Mouse (Mus musculus) adrenal gland, postnatal 25 days (tissue): ENCODE measurements around the gene Rpl37. TPM values are rescaled to one million over a fixed set of nuclear protein-coding genes. Genes with fewer than 3 reads are reported as not detected.

ENCODE experiments used
- DNase-seq: peaks from one replicate; pipeline ENCODE4 v3.0.0; 2021; ENCODE audit warnings: mixed read lengths
- total RNA-seq: library from RNA; stranded (reverse); gene quantifications from 2 replicates; pipeline ENCODE4 v1.2.3, GENCODE M21; 2021

The Rpl37 gene
- total RNA-seq, 1 experiment from 2014 or later: 420 TPM

DNA sequence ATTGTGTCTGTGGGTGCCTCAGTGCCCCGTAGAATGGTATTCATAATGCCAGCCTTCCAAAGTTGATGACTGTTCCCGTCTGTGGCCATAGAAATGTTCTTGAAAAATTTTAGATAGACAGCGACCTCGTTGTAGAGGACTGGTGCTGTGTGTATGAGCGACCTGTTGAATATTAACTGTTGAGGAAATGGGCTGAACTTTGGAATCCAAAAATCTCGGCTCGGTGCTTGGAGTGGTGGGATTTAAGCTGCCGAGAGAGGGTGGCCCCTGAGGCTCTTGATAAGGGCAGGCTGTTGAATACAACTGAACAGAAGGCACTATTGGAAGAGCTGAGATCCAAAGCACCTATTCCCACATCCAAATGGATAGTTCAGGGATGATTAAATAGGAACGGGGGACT, 38.2 kb downstream of the Rpl37 start:
- DNase-seq: no peak

DNA sequence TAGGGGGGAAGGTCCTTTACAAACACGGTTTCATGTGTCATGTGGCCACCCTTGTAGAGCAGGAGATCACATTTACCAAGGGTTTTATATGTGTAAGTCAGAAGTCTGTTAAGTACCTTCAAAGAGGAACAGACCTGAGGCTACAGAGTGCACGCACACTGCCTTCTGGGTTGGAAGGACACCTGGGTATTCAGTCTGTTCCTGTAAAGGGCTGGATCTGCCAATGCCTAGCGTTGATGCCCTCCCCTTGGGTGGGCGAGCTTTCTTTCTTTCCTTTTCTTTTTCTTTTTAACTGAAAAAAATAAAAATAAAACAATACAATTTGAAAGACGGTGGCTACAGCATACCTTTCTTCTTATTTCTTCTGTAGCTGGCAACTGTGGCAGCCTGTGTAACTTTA, 38.6 kb downstream of the Rpl37 start:
- no peak for DNase-seq

DNA sequence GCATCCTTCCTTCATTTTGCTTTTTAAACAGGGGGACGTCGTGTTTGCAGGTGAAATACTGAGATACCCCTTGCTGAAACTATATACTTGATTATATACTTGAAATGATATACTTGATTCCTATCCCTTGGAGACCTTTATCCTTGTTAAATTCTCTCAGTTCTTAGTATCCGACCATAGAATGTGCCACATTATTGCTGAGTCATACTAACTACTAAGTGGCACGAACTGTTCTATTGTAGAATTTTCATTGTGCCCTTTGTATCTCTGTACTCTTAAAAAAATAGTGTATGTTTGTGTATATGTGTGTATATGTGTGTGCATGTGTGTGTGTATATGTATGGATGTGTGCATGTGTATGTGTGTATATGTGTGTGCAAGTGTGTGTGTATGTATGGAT, 39.9 kb downstream of the Rpl37 start:
- no peak for DNase-seq

DNA sequence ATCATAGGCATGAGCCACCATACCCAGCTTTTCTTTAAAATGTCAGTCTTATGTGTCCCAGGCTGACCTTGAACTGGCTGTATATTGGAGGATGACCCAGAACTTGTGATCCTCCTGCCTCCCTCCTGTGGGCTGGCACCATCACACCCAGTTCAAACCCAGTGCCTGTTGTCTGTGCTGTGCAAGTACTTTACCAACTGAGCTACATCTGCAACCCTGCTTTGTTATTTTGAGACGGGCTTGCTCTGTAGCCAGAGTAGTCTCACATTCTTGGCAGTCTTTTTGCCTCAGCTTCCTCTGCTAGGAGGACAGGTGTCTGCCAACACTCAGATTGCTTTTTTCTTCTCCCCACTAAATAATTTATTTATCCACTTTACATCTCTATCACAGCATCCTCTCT, 40.9 kb downstream of the Rpl37 start:
- DNase-seq: no peak

DNA sequence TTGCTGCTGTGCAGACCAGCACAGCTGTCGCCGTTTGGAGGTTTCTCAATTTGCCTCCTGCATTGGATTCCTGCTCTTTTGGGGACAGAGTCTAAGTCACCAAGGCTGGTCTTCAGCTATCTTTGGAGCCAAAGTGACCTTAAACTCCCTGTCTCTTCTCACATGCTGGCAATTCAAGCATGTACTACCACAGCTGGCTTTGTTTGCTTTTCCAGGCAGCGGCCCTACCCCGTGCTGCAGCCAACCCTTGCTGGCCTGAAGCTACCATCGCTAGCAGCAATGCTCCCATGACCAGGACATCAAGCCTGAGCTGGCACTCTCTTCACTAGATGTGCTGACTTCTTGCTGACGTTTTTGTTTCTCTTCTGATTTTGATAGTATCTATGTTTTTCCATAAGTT, 42.4 kb downstream of the Rpl37 start:
- peak; percentile 10 for DNase-seq

DNA sequence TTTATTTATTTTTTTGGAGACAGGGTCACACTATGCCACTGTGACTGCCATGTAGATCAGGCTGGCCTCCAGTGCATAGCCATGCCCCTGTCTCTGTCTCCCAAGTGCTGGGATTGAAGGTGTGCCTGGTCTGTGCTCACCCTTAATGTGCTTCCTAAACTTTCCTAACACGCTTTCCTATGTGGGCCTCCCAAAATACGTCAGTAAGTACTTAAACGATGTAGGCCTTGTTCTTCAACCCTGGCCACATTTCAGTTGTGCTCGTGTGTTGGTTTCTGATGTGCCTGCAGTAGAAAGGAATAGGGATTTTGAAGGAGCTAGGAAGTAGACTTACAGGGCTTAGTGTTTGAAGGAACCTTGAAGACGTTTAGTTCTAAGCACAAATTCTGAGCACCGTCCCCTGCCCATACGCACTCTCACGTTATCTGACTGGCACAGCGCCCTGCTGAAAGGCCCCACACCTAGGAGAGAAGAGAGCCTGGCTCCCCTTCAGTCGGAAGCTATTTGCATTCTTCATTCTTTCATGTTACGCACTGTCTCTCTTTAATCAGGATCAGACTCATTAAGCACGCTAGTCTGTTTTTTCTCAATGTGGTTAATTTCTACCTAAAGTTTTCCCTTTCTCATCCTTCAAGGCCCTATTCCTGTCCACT, 48.8 kb downstream of the Rpl37 start:
- no peak for DNase-seq

Other genes with a start within 250 kb of the Rpl37 start
- not detected in 2 replicates for gene Mroh2b, start 217.9 kb upstream of the Rpl37 start, total RNA-seq
- gene C7, start 52.9 kb upstream of the Rpl37 start, total RNA-seq: 9.4 and 9.5 TPM in 2 replicates
- gene Card6, start 8.1 kb upstream of the Rpl37 start, total RNA-seq: 7.9 and 11.4 TPM in 2 replicates
- gene Prkaa1, start 27.2 kb downstream of the Rpl37 start, total RNA-seq: 35.7 and 42.2 TPM in 2 replicates
- gene Ttc33, start 68.9 kb downstream of the Rpl37 start, total RNA-seq: 48.9 and 79.8 TPM in 2 replicates
- gene Ptger4, start 127.5 kb downstream of the Rpl37 start, total RNA-seq: 1.1 TPM in 2 replicates